Mouse (Mus musculus): ENCODE measurements around the gene Plp2. TPM values are rescaled to one million over a fixed set of nuclear protein-coding genes. Genes with fewer than 3 reads are reported as not detected.

Plp2 gene
- polyA plus RNA-seq, 1 experiment = 425 TPM

GRCm38 (mm10) chrX:7661086-7661485 is 10.1 kb downstream of the Plp2 start:
- no peak for DNase-seq (ENCODE audit: low read depth)

- DNase-seq (ENCODE audit: low read depth) = no peak
Observed at GRCm38 (mm10) chrX:7658785-7659589, 12.2 kb downstream of the Plp2 start.

- DNase-seq (ENCODE audit: low read depth) = no peak
Observed at GRCm38 (mm10) chrX:7658031-7658784, 13.0 kb downstream of the Plp2 start.

- DNase-seq (ENCODE audit: low read depth) = no peak
Observed at GRCm38 (mm10) chrX:7657221-7657639, 14.0 kb downstream of the Plp2 start, which contains the start of gene Prickle3. TSS of gene Prickle3 (plus strand) at chrX:7657260.

GRCm38 (mm10) chrX:7648671-7649304 is 22.4 kb downstream of the Plp2 start:
- DNase-seq (ENCODE audit: low read depth) = no peak

- DNase-seq (ENCODE audit: low read depth) = no peak
Observed at GRCm38 (mm10) chrX:7645349-7645748, 25.8 kb downstream of the Plp2 start.

GRCm38 (mm10) chrX:7640785-7641184 is 30.4 kb downstream of the Plp2 start:
- no peak for DNase-seq (ENCODE audit: low read depth)

- no peak for DNase-seq (ENCODE audit: low read depth)
Observed at GRCm38 (mm10) chrX:7639536-7640325, 31.5 kb downstream of the Plp2 start.

- DNase-seq (ENCODE audit: low read depth) = no peak
Observed at GRCm38 (mm10) chrX:7638401-7639091, 32.6 kb downstream of the Plp2 start, which contains the start of gene Syp. TSS of gene Syp (plus strand) at chrX:7638471.

- DNase-seq (ENCODE audit: low read depth) = no peak
Observed at GRCm38 (mm10) chrX:7635101-7635500, 36.1 kb downstream of the Plp2 start.

GRCm38 (mm10) chrX:7632560-7632959 is 38.6 kb downstream of the Plp2 start:
- DNase-seq (ENCODE audit: low read depth) = no peak

Other genes with a start within 250 kb of the Plp2 start
- gene Foxp3, start 97.7 kb downstream of the Plp2 start, polyA plus RNA-seq (2012; rRNA removed) = 0.11 and 0.18 TPM in 2 replicates
- gene Ppp1r3f, start 97.1 kb downstream of the Plp2 start, polyA plus RNA-seq (2012; rRNA removed) = 2.0 and 2.1 TPM in 2 replicates
- gene Ccdc22, start 65.9 kb downstream of the Plp2 start, polyA plus RNA-seq (2012; rRNA removed) = 12.8 and 15.2 TPM in 2 replicates
- 0.05 and 0.08 TPM in 2 replicates for gene Cacna1f, start 64.3 kb downstream of the Plp2 start, polyA plus RNA-seq (2012; rRNA removed)
- gene Syp, start 32.9 kb downstream of the Plp2 start, polyA plus RNA-seq (2012; rRNA removed) = 4.7 and 13.6 TPM in 2 replicates
- gene Prickle3, start 14.1 kb downstream of the Plp2 start, polyA plus RNA-seq (2012; rRNA removed) = 21.3 and 23.1 TPM in 2 replicates
- gene Magix, start 9.9 kb upstream of the Plp2 start, polyA plus RNA-seq (2012; rRNA removed) = 3.6 and 5.5 TPM in 2 replicates
- 10.3 and 10.4 TPM in 2 replicates for gene Gpkow, start 25.7 kb upstream of the Plp2 start, polyA plus RNA-seq (2012; rRNA removed)
- 75.7 and 96.4 TPM in 2 replicates for gene Wdr45, start 42.9 kb upstream of the Plp2 start, polyA plus RNA-seq (2012; rRNA removed)
- 0.32 TPM in 1 of 2 replicates, not detected in the other for gene Gm45208, start 50.9 kb upstream of the Plp2 start, polyA plus RNA-seq (2012; rRNA removed)
- gene Praf2, start 57.0 kb upstream of the Plp2 start, polyA plus RNA-seq (2012; rRNA removed) = 20.9 TPM in 2 replicates
- gene Ccdc120, start 79.5 kb upstream of the Plp2 start, polyA plus RNA-seq (2012; rRNA removed) = 16.7 and 23.1 TPM in 2 replicates
- gene Tfe3, start 91.2 kb upstream of the Plp2 start, polyA plus RNA-seq (2012; rRNA removed) = 38.8 and 54.6 TPM in 2 replicates
- 29.8 and 32.7 TPM in 2 replicates for gene Gripap1, start 118.4 kb upstream of the Plp2 start, polyA plus RNA-seq (2012; rRNA removed)
- gene Kcnd1, start 150.9 kb upstream of the Plp2 start, polyA plus RNA-seq (2012; rRNA removed) = 9.9 and 10.7 TPM in 2 replicates
- gene Otud5, start 170.0 kb upstream of the Plp2 start, polyA plus RNA-seq (2012; rRNA removed) = 24.3 and 44.1 TPM in 2 replicates
- gene Pim2, start 206.9 kb upstream of the Plp2 start, polyA plus RNA-seq (2012; rRNA removed) = 18.2 and 21.4 TPM in 2 replicates
- 69.7 and 86.0 TPM in 2 replicates for gene Slc35a2, start 212.6 kb upstream of the Plp2 start, polyA plus RNA-seq (2012; rRNA removed)
- gene Pqbp1, start 227.9 kb upstream of the Plp2 start, polyA plus RNA-seq (2012; rRNA removed) = 49.8 and 52.7 TPM in 2 replicates
- 32.4 and 38.3 TPM in 2 replicates for gene Timm17b, start 228.0 kb upstream of the Plp2 start, polyA plus RNA-seq (2012; rRNA removed)
- gene Gm10491, start 236.4 kb upstream of the Plp2 start, polyA plus RNA-seq (2012; rRNA removed) = not detected in 2 replicates
- not detected in 2 replicates for gene Gm10490, start 238.2 kb upstream of the Plp2 start, polyA plus RNA-seq (2012; rRNA removed)
- 0.97 and 1.3 TPM in 2 replicates for gene Pcsk1n, start 248.4 kb upstream of the Plp2 start, polyA plus RNA-seq (2012; rRNA removed)

Data from gonadal fat pad, adult 2 months (tissue).